Mouse (Mus musculus): Measurements from ENCODE around the gene Dhrs1. TPM values are rescaled to one million over a fixed set of nuclear protein-coding genes. Genes with fewer than 3 reads are reported as not detected.

Dhrs1 gene
- polyA plus RNA-seq, 1 experiment: 86.6 TPM

DNA sequence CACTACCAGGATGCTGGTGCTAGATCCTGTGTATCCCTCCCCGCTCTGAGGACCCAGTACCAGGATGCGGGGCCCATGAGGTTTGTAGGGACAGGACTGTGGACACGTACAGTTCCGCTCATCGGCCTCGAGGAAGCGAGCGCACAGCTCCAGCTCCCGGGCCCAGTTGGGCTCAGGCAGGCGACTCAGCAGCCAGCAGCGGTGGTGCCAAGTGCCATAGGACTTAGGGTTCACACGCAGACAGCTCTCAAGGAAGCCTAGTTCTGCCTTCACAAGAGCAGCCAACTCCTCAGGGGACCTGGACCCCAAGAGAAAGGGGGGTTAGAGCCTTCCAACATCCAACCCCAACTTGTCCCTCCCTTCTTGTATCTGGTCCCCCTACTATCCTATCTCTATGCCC, 24.8 kb downstream of the Dhrs1 start:
- H3K27ac ChIP-seq (ENCODE audit: insufficient read depth, low read length): no peak overlapping the region
- H3K36me3 ChIP-seq (ENCODE audit: control insufficient read depth, insufficient read depth, low read length): peaks cover 28% of the 10 kb centered on the region
- H3K4me3 ChIP-seq (ENCODE audit: extremely low read depth, insufficient read depth, insufficient read length): no peak overlapping the region
- no peak for TF ChIP-seq POLR2A (IDR thresholded peaks at IDR 0.05; ENCODE audit: low read depth, low read length)
- no peak for TF ChIP-seq CTCF (IDR thresholded peaks at IDR 0.05; ENCODE audit: extremely low read depth, insufficient read depth, insufficient read length, insufficient replicate concordance)
- 91% methylated on average over 12 of the region's 12 CpGs for WGBS
- H3K4me1 ChIP-seq (ENCODE audit: control insufficient read depth, insufficient read depth, insufficient read length): peaks cover 12% of the 10 kb centered on the region; the same call in 1 of the 2 replicates
- no peak for DNase-seq (ENCODE audit: low read depth in 1 of 2, low spot score in 2 of 2)
- H3K27me3 ChIP-seq (ENCODE audit: control insufficient read depth, insufficient read depth, low read length): no peaks in the 10 kb centered on the region

DNA sequence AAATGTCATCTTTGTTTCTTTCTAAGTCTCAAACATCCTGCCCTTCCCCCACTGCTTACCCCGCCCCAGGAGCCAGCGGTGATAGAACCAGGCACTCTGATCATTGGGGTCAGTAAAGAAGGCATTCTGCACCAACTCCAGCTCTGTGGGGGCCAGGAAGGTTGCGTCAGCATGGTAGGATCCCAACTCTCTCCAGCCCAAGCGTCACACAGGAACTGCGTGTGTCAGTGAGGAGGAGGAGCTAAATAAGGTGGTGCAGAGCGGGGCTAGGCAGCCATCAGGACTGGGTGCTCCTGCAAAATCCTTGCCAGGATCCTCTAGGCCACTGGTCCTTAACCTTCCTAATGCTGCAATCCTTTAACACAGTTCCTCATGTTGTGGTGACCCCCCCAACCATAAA, 25.8 kb downstream of the Dhrs1 start:
- Histone ChIP-seq H3K4me1 (ENCODE audit: control insufficient read depth, insufficient read depth, insufficient read length) (peaks cover 6% of the 10 kb centered on the region; the same call in 1 of the 2 replicates), H3K4me3 (ENCODE audit: extremely low read depth, insufficient read depth, insufficient read length) (no peak overlapping the region), H3K27me3 (ENCODE audit: control insufficient read depth, insufficient read depth, low read length) (no peaks in the 10 kb centered on the region), H3K27ac (ENCODE audit: insufficient read depth, low read length) (no peak overlapping the region), H3K36me3 (ENCODE audit: control insufficient read depth, insufficient read depth, low read length) (peaks cover 28% of the 10 kb centered on the region)
- no peak for DNase-seq (ENCODE audit: low read depth in 1 of 2, low spot score in 2 of 2)
- TF ChIP-seq CTCF (IDR thresholded peaks at IDR 0.05; ENCODE audit: extremely low read depth, insufficient read depth, insufficient read length, insufficient replicate concordance) (no peak), POLR2A (IDR thresholded peaks at IDR 0.05; ENCODE audit: low read depth, low read length) (no peak)
- WGBS: 86% methylated on average over 6 of the region's 6 CpGs

DNA sequence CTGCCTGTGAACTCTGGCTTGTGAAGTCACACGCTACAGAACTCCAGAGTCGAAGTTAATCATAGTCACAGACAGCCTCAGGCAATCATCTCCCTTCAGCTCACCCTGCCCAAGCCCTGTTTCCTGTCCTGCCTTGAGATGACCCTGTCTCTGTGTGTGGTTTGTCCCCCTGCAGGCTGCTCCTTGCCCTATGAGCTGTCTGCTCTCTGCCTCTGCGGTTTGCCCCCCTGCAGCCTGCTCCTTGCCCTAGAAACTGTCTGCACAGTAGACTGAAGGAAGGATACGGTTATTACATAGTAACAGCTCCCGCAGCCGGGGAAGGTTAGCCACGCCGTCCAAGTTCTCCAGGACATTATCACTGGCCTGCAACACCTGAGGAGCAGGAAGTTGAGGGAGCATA, 28.6 kb downstream of the Dhrs1 start:
- Histone ChIP-seq H3K4me1 (ENCODE audit: control insufficient read depth, insufficient read depth, insufficient read length) (no peaks in the 10 kb centered on the region), H3K4me3 (ENCODE audit: extremely low read depth, insufficient read depth, insufficient read length) (no peak overlapping the region), H3K36me3 (ENCODE audit: control insufficient read depth, insufficient read depth, low read length) (peaks cover 28% of the 10 kb centered on the region), H3K27ac (ENCODE audit: insufficient read depth, low read length) (no peak overlapping the region), H3K27me3 (ENCODE audit: control insufficient read depth, insufficient read depth, low read length) (0 out of 2 replicates have a peak, but pooled peaks cover 3% of the 10 kb centered on the region)
- DNase-seq (ENCODE audit: low read depth in 1 of 2, low spot score in 2 of 2): no peak
- no peak for TF ChIP-seq POLR2A (IDR thresholded peaks at IDR 0.05; ENCODE audit: low read depth, low read length)
- TF ChIP-seq CTCF (IDR thresholded peaks at IDR 0.05; ENCODE audit: extremely low read depth, insufficient read depth, insufficient read length, insufficient replicate concordance): no peak
- 92% methylated on average over 8 of the region's 8 CpGs for WGBS

DNA sequence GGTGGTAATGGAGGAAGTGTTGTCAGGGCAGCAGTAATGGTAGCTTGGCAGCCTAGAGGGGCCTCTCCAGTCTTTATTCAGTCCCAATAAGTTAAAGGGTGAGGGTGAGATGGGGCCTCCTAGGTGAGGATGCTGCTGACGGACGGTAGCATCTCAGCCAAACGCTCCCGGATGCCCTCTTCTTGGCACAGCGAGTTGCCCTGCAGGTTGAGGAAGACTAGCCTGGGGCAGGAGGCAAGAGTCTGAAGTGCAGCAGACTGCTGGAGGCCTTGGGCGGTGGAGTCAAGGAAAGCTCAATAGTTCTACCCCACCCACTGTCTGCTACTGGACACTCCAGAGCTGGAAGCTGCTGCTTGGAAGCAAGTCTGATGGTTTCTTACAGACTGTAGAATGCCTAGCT, 29.2 kb downstream of the Dhrs1 start:
- WGBS: 95% methylated on average over 6 of the region's 6 CpGs
- DNase-seq (ENCODE audit: low read depth in 1 of 2, low spot score in 2 of 2): no peak

DNA sequence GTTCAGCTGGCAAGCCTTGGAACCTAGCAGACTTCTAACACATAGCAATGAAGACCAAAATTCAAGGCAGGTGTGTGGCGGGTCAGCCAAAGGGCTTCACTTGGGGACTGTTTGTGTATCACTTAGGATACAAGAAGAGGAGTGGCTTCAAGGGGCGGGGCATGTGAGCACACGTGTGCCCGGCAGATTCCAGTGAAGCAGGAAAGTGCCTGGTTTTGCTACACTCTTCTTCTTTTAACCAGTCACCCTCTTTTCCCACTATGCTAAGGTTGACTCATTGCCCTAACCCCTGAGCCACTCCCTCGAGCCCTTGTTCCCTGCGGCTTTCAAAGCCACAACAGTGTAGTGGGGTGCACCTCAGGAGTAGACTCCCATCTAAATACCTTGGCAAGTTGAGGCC, 30.6 kb downstream of the Dhrs1 start:
- no peak for TF ChIP-seq CTCF (IDR thresholded peaks at IDR 0.05; ENCODE audit: extremely low read depth, insufficient read depth, insufficient read length, insufficient replicate concordance)
- TF ChIP-seq POLR2A (IDR thresholded peaks at IDR 0.05; ENCODE audit: low read depth, low read length): no peak
- Histone ChIP-seq H3K4me1 (ENCODE audit: control insufficient read depth, insufficient read depth, insufficient read length) (no peaks in the 10 kb centered on the region), H3K4me3 (ENCODE audit: extremely low read depth, insufficient read depth, insufficient read length) (no peak overlapping the region), H3K27ac (ENCODE audit: insufficient read depth, low read length) (no peak overlapping the region), H3K27me3 (ENCODE audit: control insufficient read depth, insufficient read depth, low read length) (0 out of 2 replicates have a peak, but pooled peaks cover 3% of the 10 kb centered on the region), H3K36me3 (ENCODE audit: control insufficient read depth, insufficient read depth, low read length) (peaks cover 24% of the 10 kb centered on the region)
- no peak for DNase-seq (ENCODE audit: low read depth in 1 of 2, low spot score in 2 of 2)
- WGBS: 44% methylated on average over 6 of the region's 6 CpGs

More for the DNA sequence above, 29.2 kb downstream of the Dhrs1 start:
- Histone ChIP-seq H3K27ac (ENCODE audit: insufficient read depth, low read length) (no peak overlapping the region), H3K4me3 (ENCODE audit: extremely low read depth, insufficient read depth, insufficient read length) (no peak overlapping the region), H3K4me1 (ENCODE audit: control insufficient read depth, insufficient read depth, insufficient read length) (no peaks in the 10 kb centered on the region), H3K36me3 (ENCODE audit: control insufficient read depth, insufficient read depth, low read length) (peaks cover 28% of the 10 kb centered on the region), H3K27me3 (ENCODE audit: control insufficient read depth, insufficient read depth, low read length) (0 out of 2 replicates have a peak, but pooled peaks cover 3% of the 10 kb centered on the region)
- TF ChIP-seq POLR2A (IDR thresholded peaks at IDR 0.05; ENCODE audit: low read depth, low read length) (no peak), CTCF (IDR thresholded peaks at IDR 0.05; ENCODE audit: extremely low read depth, insufficient read depth, insufficient read length, insufficient replicate concordance) (no peak)

DNA sequence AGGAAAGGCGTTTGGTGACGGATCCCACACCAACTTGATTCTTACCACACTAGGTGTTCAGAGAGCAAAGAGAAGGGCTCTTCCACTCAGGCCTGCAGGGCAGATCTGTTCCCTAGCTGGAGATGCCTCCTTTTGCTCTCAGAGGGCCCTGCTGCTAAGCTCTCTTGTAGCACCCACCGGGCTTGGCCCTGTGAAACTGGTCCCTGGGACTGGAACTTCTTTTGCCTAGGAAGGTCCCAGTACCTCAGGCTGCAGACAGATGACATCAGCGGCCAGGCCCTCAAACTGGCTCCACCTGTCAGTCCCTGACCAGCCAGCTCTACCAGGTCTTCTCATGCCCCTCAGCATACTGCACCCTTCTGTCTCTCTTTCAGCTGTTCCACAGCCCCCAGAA, 31.8 kb downstream of the Dhrs1 start, which contains the start of gene Tgm1:
Gene Tgm1, minus strand, starts transcription at position 198 of the 394 bp plus-strand sequence.
- H3K4me3 ChIP-seq (ENCODE audit: extremely low read depth, insufficient read depth, insufficient read length): no peak within 1 kb of the TSS
- DNase-seq (ENCODE audit: low read depth in 1 of 2, low spot score in 2 of 2): no peak
- peaks cover 20% of the 10 kb centered on the region for H3K36me3 ChIP-seq (ENCODE audit: control insufficient read depth, insufficient read depth, low read length)
- no peaks in the 10 kb centered on the region for H3K4me1 ChIP-seq (ENCODE audit: control insufficient read depth, insufficient read depth, insufficient read length)
- 28% methylated on average over 4 of the region's 4 CpGs for WGBS
- no peak within 1 kb of the TSS for H3K27ac ChIP-seq (ENCODE audit: insufficient read depth, low read length)
- no peak for TF ChIP-seq POLR2A (IDR thresholded peaks at IDR 0.05; ENCODE audit: low read depth, low read length)
- no peak for TF ChIP-seq CTCF (IDR thresholded peaks at IDR 0.05; ENCODE audit: extremely low read depth, insufficient read depth, insufficient read length, insufficient replicate concordance)
- H3K27me3 ChIP-seq (ENCODE audit: control insufficient read depth, insufficient read depth, low read length): 0 out of 2 replicates have a peak, but pooled peaks cover 3% of the 10 kb centered on the region

DNA sequence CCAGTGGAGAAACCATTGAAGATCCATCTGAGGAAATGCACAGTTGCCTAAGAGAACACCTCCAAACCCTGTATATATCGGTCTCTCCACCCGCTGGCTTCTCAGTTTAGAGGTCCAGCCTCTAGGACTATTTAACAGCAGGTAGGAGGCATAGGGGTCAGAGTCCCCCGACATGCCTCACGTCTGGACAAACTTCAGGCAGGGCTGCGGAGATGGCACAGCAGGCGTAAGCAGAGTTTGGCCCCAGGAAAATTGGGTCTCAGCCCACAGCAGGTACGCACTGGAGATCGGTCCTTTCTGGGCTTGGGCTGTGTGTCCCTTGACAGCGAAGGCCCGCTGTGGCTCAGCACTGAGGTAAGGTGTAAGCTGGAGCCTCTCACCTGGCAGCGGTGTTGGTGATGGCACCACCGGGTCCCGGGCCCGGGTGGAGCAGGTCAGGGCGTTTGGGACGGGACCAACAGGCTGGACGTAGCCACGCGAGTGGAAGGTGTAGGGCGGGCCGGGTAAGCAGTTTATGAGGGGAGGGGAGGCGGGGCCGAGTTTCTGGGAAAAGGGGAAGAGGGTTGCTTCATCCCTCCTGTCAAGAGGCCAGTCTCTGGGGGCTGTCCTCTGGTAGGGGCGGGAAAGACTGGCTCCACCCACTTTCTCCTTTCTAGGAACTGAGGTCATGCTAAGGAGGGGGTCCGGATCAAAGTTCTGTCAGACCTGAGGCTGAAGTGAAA, 32.3 kb downstream of the Dhrs1 start:
- Histone ChIP-seq H3K27ac (ENCODE audit: insufficient read depth, low read length) (no peak overlapping the region), H3K4me1 (ENCODE audit: control insufficient read depth, insufficient read depth, insufficient read length) (no peaks in the 10 kb centered on the region), H3K4me3 (ENCODE audit: extremely low read depth, insufficient read depth, insufficient read length) (no peak overlapping the region), H3K36me3 (ENCODE audit: control insufficient read depth, insufficient read depth, low read length) (peaks cover 15% of the 10 kb centered on the region), H3K27me3 (ENCODE audit: control insufficient read depth, insufficient read depth, low read length) (0 out of 2 replicates have a peak, but pooled peaks cover 3% of the 10 kb centered on the region)
- WGBS: 24% methylated on average over 25 of the region's 25 CpGs
- no peak for DNase-seq (ENCODE audit: low read depth in 1 of 2, low spot score in 2 of 2)
- TF ChIP-seq CTCF (IDR thresholded peaks at IDR 0.05; ENCODE audit: extremely low read depth, insufficient read depth, insufficient read length, insufficient replicate concordance) (no peak), POLR2A (IDR thresholded peaks at IDR 0.05; ENCODE audit: low read depth, low read length) (no peak)
